Mouse (Mus musculus): ENCODE results near the gene Tff2.

The Tff2 gene

DNA sequence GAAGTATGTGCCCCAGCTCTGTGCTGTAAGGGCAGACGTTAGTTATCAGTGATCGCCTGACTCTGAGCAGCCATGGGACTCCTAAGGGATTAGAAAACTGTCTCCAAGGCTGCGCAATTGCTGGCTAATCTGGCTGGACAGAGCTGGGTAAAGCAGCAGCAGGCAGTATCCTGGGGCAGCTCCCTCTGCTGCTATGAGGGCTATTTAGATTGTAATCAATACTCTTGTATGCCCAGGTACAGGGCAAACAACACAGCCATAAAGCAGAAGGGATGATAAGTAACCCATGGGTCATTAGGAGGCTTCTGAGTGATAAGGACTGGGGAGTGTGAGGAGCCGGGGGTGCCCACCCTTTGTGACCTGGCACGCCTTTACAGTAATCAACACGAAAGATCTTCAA is 9.2 kb downstream of the Tff2 start:
- no peak for DNase-seq

DNA sequence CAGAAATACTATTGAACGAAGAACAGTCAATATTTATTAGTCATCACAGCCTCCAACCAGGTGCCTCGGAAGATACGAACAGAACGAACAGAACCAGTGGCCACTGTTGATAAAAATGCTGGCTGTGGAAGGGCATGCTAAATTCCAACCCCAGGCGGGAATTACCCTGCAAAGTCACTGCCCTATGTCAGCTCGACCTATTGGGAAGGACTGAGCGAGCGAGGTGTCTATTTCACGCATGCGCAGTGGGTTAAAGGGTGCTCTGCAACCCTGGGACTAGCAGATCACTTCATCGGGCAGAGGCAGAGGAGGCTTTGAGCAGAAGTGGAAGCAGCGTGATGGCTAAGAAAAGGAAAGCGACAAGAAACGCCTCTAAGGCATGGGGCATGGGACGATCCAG is 10.3 kb downstream of the Tff2 start:
- DNase-seq, result no peak

DNA sequence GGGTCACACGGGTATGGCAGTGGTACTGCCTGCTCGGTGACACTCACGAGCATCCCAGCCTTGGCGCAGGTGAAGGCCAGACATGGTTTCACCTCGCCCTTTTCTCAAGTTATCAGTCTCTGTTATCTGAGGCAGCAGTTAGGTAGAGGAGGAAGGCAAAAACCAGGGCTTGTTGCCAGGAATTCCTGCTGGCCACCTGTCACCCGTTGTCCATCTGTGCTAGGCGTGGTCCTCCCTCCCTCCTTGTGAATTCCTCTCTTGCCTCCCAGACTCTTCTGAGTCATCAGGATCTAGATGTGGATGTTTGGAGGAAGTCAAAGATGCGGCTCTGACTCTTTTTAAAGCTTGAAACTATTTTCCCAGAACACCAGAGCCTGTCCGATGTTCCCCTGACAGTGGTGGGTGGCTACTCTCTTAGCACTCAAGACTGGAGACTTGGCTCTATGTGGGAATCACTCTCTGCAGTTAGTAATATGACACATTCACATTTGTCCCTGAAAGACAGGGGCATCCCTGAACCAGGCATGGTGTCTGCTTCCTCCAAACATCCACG is 12.7 kb downstream of the Tff2 start:
- no peak for DNase-seq

DNA sequence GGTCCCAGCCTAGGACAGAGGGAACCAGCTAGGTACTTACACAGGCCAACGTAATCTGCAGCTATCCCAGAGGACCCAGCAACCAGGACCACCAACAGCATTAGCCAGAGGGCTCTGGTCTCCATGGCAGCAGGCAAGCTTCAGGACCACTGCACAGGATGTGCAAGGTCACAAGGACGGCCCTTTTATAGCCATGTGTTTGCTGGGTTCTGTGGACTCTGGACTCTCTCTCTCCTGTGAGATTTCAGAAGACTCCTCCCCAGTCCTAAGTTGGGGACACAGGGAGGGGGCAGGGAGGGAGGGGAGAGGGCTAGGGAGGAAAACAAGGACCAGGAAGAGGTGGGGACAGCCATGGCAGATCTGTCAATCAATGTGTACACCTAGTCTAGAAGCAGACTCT is 14.6 kb downstream of the Tff2 start, which contains the start of gene Tff3:
Gene Tff3 (minus strand): TSS at position 195 of the 400 bp plus-strand sequence.
- DNase-seq, result no peak

DNA sequence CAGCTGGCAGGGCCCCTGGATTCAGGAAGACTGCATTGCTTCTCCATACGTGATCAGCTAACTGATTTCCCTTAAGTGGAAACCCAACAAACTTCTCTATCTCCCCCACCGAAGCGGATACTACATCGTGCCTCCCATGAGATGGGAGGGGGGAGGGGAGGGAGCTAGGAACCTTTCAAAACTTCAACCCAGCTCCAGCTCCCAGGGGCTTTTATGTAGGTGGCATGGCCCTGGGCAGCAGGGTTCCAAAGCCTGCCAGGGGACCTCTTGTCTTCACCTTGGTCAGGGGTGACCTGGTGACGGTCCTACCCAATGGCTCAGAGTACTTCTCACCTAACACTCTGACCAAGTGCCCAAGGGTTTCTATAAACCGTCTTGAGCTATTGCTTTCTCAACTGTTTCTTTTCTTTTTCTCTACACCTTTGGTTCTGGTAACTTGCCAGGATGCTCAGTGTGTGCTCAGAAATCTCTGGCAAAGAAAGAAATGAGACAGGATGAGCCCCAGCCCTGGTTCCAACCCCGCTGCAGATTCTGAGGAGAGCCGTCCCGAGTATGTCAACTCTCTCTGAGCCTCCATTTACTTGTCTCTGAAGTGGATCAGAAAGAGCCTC is 15.3 kb downstream of the Tff2 start:
- DNase-seq, result no peak

DNA sequence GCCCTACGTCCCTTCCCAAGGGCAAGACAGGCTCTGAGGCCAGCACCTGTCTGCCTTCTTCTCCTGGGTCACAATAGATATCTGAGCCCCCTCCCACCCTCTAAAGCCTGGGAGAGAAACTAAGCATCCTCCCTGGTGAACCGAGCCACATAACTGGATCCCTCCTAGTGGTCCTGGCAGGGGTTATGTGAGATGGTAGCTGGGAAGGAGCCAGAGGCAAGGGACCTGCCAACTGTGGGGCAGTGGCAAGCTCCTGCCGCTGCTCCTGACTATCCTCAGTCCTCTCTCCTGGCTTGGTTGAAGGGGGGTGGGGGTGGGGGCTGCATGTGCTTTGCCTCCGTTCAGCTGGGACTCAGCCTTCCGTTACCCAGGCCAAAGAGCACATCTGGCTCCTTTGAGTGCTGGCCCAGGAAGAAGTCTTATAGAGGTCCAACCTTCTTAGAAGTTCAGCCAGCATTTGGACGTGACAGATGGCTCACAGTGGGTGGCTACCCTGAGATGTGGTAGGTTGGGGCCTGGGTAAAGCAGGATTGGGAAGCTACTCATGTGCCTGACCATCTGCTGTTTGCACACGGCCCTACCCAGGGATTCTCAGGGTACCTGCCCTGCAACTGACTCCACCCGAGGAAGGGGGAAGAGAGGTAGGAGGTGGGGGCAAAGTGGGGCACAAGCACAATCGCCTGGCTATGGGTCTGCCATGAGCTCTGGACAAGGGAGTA is 18.4 kb downstream of the Tff2 start:
- DNase-seq, result no peak

DNA sequence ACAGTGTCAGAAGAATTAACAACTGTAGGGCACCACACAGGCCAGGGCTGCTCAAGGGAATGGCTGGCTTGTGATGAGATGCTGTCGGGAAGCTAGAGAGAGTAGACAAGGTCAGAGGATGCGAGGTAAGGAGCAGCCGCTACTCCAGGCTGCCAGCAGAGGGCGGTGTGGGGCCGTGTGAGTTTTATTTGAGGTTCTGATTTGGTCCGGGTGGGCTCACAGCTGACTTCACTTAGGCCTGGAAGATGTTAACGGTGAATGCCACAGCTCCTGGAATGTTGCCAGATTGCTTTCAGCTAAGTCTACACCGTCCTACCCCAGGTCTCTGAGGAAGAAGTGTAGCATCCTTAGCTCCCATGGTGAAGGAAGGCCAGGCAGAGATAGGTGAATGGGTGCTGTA is 22.1 kb downstream of the Tff2 start:
- DNase-seq, result peak; percentile 19

DNA sequence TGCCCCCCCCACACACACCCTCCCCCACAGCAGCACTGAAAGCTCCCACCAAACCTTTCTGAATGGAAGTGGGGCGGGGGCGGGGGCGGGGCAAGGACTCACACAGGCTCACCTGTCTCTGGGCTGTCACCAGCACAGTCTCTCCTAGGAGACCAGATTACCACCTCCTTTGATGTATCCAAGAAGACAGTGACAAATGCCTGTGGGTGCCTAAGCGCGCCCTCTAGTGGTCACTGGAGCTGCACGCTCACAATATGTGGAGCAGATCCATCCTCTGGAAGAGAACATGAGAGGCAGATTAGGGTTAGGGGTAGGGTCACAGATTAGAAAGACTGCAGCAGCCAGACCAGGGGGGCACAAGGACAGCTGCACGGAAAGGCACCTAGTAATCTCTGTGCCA is 24.7 kb downstream of the Tff2 start:
- peak; percentile 76 for DNase-seq

DNA sequence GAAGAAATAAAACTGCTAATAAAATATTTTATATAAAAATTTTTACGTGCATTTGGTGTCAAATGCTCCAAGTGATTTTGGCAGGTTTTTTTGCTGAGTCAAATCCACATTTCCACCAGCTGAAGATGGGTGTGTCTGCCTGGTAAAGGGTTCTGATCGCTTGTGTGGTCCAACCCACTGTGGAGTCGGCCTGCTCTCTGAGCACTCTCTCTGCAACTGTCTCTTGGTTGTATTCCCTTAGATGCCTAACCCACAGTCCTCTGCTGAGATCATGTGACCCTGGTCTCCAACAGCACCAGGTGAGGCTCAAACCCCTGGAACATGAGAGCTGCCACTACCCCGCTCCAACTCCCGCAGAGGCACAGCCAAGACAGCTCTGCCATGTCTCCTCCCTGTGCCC is 26.1 kb downstream of the Tff2 start:
- no peak for DNase-seq

DNA sequence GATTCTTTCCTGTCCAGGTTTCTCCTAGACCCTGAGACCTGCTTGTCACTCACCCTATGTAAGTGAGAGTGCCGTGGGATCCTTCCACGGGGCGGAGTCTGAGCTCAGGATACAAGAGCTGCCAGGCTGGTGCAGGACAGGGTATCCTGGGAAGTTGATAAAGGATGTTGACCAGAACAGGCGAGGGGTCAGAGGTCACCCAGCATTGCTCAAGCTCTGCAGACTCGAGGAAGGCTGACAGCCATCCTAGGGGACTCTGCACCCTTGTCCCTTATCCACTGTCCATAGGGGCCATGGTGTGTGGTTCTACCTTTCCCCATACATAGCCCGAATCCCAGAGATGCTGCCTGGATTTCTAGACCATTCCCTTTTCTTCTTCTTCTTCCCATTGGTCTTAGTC is 28.0 kb downstream of the Tff2 start:
- no peak for DNase-seq

DNA sequence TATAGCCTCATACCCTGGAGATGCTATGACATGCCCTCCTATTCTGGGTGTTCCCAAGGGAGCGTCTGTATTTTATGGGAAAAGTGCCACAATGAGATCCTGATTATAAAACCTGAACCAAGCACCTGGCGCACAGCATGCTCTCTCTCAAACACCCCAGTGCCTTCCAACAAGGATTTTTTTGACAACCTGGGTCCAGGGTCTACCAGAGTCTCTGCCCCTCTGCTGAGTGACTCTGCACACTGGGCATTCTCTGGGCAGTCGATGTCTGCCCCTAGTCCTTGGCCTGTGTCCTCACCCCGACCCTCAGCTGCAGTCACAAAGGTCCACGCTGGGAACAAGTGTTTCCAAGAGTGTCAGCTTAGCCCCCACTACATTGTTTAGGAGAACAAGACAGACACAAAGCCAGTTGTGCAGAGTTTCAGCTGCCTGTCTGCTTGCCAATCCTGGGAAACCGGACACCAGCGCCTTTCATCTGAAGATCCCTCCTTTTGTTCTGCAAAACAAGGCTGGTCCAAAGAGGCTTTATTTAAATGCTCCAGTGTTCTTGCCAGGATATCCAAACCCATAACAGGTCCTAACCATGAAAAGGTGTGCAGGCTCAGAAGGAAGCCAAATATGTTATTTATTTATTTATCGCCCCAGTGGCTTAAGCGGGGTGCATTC is 30.8 kb downstream of the Tff2 start:
- DNase-seq, result no peak

DNA sequence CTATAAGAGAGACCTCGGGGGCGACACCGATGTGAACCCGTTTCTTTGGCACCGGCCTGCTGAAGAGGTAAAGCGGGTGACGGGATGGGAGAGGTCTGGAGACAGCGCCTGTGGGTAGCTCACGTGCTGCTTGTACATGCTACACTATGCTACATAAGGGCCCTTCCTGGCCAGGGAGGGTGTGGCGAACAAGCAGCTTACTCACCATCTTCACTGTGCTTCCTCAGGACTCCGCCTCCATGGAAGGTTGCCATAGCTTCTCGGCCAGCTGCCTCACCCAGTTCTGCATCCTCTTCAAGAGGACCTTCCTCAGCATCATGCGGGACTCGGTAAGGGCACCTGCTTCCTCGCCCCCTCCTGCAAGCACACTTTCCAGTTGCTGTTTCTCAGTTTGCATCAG is 35.7 kb downstream of the Tff2 start:
- DNase-seq, result no peak

DNA sequence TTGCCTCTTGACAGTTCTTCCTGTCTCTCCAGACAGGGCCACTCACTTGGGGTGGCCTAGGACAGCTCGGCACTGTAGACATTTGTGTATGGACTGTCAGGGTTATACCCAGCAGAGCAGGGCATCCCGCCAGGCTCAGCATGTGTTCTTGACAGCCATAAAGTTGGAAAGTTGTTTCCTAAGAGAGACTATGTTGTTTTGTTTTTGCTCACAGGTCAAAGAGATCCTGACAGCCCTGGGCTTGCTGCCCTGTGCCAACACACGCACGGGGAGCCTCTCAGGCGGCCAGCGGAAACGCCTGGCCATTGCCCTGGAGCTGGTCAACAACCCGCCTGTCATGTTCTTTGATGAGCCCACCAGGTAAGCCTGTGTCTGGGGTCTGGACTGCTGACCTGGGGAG is 40.3 kb downstream of the Tff2 start:
- DNase-seq, result no peak

DNA sequence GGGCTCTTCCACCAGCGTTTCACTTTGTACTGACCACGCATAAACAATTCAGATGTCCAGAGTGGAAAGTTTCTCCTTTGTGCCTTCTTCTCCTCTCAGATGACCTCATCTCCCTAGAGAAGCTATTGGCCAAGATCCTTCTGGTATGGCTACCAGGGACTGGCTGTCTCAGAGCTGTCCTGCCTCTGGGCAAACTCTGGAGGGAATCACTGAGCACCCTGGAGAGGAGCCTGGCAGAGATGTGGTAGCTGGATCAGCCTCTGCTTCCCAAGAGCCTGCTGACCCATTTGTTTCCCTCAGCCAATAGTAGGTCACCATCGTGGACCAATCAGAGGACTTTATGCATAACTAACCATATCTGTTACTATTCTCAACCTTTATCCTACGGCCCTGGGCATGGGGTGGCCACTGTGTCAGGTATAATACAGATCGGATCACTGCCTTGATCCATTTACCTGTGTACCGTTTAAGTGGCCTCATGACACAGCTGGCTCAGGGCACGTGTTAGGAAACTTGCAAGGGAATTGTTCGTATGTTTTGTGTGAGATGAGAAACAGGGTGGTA is 41.0 kb downstream of the Tff2 start:
- DNase-seq, result no peak

DNA sequence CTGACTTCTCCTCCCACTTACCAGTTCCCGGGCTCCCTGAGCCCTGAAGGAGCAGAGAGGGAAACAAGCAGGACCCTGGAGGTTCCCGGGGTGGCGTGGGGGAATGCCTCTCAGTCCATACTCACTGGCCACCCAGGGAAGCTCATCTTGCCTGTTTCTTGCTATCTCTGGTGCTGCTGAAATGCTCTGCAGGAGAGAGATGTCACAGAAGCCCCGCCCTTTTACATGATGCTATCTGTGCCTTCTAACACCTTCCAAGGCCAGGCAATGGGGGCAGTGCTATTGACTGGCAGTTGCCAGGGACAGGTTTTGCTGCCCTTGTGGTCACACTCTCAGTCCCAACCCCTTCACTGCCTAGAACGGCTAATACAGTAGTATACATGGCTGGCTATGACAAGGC is 45.3 kb downstream of the Tff2 start:
- DNase-seq, result no peak

DNA sequence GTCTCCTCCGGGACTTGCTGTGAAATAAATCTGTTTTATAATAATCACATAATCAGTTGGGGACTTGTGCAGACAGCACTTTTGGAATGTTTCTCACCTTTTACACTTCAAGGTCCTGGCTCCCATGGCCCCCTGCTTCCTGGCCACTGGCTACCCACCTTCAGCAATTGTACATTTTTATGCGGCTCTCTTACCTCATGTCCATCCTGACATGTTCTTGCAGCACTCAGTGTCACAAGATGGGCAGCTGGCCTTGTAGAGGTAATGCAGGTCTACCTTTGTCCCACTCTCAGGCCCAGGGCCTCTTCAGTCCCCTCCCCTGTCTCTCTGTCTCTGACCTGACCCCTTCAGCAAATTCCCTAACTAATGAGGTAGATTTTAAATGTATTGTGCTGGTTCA is 47.2 kb downstream of the Tff2 start:
- DNase-seq, result no peak

DNA sequence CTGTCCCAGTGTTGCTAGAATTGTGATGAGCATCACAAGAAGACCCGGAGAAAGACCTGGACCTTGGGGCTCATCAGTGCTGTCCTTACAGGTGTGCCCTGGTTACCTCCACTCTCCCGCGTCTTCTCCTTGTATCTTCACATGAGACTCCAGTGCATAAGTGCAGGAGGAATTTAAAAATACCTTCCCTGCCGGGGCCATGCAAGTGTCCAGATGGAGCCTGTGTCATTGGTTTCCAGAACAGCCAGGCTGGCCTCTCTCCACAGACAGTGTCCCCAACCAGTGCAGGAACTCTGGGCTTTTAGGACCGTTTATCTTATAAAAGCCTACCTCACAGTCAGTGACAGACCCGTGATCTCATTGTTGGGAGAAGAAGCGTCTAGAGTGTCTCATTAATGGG is 48.5 kb downstream of the Tff2 start:
- no peak for DNase-seq

DNA sequence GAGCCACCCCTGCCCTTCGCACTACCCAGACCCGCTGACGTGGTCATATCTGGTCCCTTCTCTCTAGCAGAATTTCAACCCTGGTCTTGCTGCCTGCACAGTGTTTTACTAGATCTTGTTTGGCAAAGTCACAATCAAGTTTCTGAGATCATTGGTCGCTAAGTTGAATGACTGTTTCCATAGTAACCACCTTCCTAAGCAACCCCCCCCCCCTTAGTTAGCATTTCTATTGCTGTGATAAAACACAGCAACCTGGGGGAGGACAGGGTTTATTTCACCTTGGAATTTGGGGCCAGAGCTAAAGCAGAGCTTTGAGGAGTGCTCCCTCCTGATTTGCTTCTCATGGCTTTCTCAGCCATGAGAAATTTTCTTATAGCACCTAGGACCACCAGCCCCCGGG is 49.3 kb downstream of the Tff2 start:
- DNase-seq, result no peak
